Mouse (Mus musculus): ENCODE data around the gene Rapgefl1. TPM values are rescaled to one million over a fixed set of nuclear protein-coding genes. Genes with fewer than 3 reads are reported as not detected.
A peak's percentile ranks its signal among the peaks of the same experiment; 100 is the strongest.

Rapgefl1 gene
- total and polyA plus RNA-seq, 3 experiments, result 0.08 to 0.29 TPM; not detected in 1

DNA sequence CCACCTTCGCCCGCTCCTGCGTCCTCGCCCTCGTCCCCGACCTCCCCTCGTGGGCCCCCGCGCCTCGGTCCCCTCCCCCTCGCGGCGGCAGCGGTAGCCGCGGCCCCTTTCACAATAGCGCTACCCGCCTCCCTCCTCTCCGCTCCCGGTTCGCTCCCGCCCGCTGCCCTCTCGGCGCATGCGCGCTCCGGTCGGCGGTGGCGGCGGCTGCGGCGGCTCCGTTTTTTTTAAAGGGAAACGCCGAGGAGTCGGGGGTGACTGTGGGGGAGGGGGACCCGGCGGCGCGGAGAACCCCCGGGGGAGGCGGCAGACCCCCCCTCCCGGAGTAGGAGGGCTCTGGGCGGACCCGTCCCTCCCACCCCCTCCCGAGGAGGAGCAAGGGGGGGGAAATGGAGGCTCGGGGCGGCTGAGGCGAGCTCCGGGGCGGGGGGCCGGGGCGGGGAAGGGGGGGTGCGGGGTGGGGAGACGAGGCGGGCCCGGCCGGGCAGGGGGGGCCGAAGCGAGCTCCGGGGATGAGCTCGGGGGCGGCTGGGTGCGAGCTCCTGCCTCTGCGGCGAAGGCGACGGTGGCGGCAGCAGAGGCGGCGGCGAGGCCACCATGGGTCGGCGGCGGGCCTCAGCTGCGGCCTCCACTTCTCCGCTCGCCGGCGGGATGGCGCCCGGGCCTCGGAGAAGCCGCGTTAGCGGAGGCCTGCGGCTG, 41.4 kb upstream of the Rapgefl1 start, which contains the start of gene Msl1 (continued):
- TF ChIP-seq SIN3A (IDR thresholded peaks at IDR 0.05; ENCODE audit: low read length) (no peak), ELF1 (IDR thresholded peaks at IDR 0.05; ENCODE audit: low read depth, low read length) (peak; percentile 51), MYC (IDR thresholded peaks at IDR 0.05; ENCODE audit: low read depth, low read length) (no peak), UBTF (IDR thresholded peaks at IDR 0.05; ENCODE audit: low read depth, low read length) (peak; percentile 78), CTCF (conservative IDR thresholded peaks at IDR 0.05 in 1 of 2, IDR thresholded peaks at IDR 0.05 in 1 of 2; ENCODE audit: low read depth in 2 of 2, low read length in 2 of 2) (no peak; a peak in 1 of 4 replicates)

DNA sequence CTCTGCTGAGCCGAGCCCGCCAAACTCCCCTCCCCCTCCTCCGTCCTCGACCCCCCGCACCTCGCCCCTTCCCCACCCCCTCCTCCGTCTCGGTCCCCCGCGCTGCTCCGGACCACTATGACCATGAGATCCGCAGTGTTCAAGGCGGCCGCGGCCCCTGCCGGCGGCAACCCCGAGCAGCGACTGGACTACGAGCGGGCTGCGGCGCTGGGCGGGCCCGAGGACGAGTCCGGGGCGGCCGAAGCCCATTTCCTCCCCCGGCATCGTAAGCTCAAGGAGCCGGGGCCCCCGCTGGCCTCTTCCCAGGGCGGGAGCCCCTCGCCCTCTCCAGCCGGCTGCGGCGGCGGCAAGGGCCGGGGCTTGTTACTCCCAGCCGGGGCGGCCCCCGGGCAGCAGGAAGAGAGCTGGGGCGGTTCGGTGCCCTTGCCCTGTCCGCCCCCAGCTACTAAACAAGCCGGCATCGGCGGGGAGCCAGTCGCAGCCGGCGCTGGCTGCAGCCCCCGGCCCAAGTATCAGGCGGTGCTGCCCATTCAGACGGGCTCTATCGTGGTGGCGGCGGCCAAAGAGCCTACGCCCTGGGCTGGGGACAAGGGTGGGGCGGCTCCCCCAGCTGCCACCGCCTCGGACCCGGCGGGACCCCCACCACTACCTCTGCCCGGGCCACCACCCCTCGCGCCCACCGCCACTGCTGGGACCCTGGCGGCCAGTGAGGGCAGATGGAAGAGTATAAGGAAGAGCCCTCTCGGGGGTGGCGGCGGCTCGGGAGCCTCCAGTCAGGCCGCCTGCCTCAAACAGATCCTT, 40.7 kb upstream of the Rapgefl1 start:
- dilution Hi-C loops (cut with MboI; ENCODE audit: extremely low pct_ligation_motif_present, extremely low pct_unique_long_range_greater_than_20kb, low sequenced_read_pairs), result no loop called here
- no peak for DNase-seq (ENCODE audit: extremely low read depth)
- H3K9me3 ChIP-seq (replicated peaks; ENCODE audit: low read length), result no peaks in the 10 kb centered on the region

DNA sequence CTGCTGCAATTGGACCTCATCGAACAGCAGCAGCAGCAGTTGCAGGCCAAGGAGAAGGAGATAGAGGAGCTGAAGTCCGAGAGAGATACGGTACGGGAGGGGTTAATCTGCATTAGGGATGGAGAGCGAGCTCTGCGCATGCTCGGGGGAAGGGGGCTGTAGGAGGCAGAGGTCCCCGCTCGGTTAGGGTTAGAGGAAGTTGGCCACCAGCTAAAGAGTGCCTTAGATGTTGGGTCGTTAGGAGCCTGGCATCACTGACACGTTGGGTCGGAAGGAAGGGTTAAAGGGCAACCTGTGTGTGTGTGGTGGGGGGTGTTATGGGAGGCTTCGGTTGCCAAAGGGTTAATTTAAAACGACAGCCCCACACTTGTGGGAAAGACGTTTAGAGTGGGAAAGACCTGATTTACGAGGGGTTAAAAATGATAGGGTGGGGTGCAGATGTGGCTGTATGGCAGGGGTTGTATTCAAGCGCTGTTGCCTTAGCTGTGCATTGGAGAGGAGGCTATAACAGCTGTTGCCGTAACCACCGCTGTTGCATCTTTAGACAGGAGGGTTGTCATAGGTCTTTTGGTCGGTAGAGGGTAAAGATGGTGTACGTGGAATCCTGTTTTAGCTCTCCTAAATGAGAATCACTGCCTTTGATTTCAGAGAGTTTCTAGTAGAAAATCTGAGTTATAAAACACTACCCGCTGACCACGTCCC, 39.9 kb upstream of the Rapgefl1 start:
- no peaks in the 10 kb centered on the region for H3K27me3 ChIP-seq (replicated peaks)
- dilution Hi-C loops (cut with MboI; ENCODE audit: extremely low pct_ligation_motif_present, extremely low pct_unique_long_range_greater_than_20kb, low sequenced_read_pairs) (no loop called here), in situ Hi-C loops (cut with MboI; ENCODE audit: low pct_ligation_motif_present, low pct_unique_long_range_greater_than_20kb, low sequenced_read_pairs) (no loop called here)
- peak overlapping the region; percentile 79 for H3K4me2 ChIP-seq (ENCODE audit: insufficient read depth, low read depth, poor library complexity, severe bottlenecking)
- H3K4me1 ChIP-seq (ENCODE audit: control insufficient read depth in 1 of 2, insufficient read depth in 2 of 2), result peaks cover 6 to 44% of the 10 kb centered on the region in 2 experiments
- H3K4me3 ChIP-seq (replicated peaks in 1 of 3; ENCODE audit: low read depth in 2 of 3, low read length in 2 of 3, poor library complexity in 1 of 3), result peak overlapping the region; percentile 77 to 81 (median 79)
- DNase-seq (ENCODE audit: extremely low read depth), result peak; percentile 82
- H3K9me3 ChIP-seq (replicated peaks; ENCODE audit: low read length), result no peaks in the 10 kb centered on the region
- H3K9ac ChIP-seq (ENCODE audit: insufficient read depth, low read depth), result peak overlapping the region; percentile 100
- H3K79me2 ChIP-seq (replicated peaks; ENCODE audit: control insufficient read depth, extremely low read depth, insufficient read depth, poor library complexity, severe bottlenecking), result peaks cover 29% of the 10 kb centered on the region
- peaks cover 22 to 40% of the 10 kb centered on the region in 2 experiments for H3K36me3 ChIP-seq (replicated peaks in 1 of 2; ENCODE audit: control insufficient read depth in 1 of 2, insufficient read depth in 1 of 2, low read length in 1 of 2)
- H3K27ac ChIP-seq (ENCODE audit: insufficient read depth, low read depth), result peak overlapping the region; percentile 86
- peak; percentile 100 for TF ChIP-seq NRF1 (IDR thresholded peaks at IDR 0.05; ENCODE audit: low read depth, low read length)
- TF ChIP-seq TCF12 (IDR thresholded peaks at IDR 0.05; ENCODE audit: low read depth, low read length), result peak; percentile 69
- TF ChIP-seq USF1 (IDR thresholded peaks at IDR 0.05; ENCODE audit: low read depth, low read length), result no peak
- no peak for TF ChIP-seq PAX5 (IDR thresholded peaks at IDR 0.05; ENCODE audit: low read length)
- no peak for TF ChIP-seq CTCF (conservative IDR thresholded peaks at IDR 0.05 in 1 of 2, IDR thresholded peaks at IDR 0.05 in 1 of 2; ENCODE audit: low read depth in 2 of 2, low read length in 2 of 2)
- TF ChIP-seq RAD21 (IDR thresholded peaks at IDR 0.05; ENCODE audit: low read depth, low read length), result no peak
- TF ChIP-seq MAFK (IDR thresholded peaks at IDR 0.05; ENCODE audit: insufficient replicate concordance, low read length), result no peak
- TF ChIP-seq IRF4 (IDR thresholded peaks at IDR 0.05; ENCODE audit: low read depth, low read length), result peak; percentile 20; the same call in 1 of the 2 replicates
- TF ChIP-seq HCFC1 (IDR thresholded peaks at IDR 0.05; ENCODE audit: low read depth, low read length), result peak; percentile 48
- peak; percentile 5; the same call in 1 of the 2 replicates for TF ChIP-seq BHLHE40 (IDR thresholded peaks at IDR 0.05; ENCODE audit: low read depth, low read length)
- no peak for TF ChIP-seq EP300 (IDR thresholded peaks at IDR 0.05; ENCODE audit: low read length)
- TF ChIP-seq USF2 (conservative IDR thresholded peaks at IDR 0.05; ENCODE audit: low read depth, low read length), result no peak
- TF ChIP-seq POLR2AphosphoS2 (IDR thresholded peaks at IDR 0.05; ENCODE audit: low read depth, low read length), result peak; percentile 74
- no peak for TF ChIP-seq JUN (IDR thresholded peaks at IDR 0.05; ENCODE audit: insufficient read depth, low read depth, low read length)
- no peak for TF ChIP-seq JUND (conservative IDR thresholded peaks at IDR 0.05; ENCODE audit: low read depth, low read length)
- no peak; the same call in 1 of the 2 replicates for TF ChIP-seq MAZ (IDR thresholded peaks at IDR 0.05; ENCODE audit: low read depth, low read length)
- peak; percentile 30; the same call in 1 of the 2 replicates for TF ChIP-seq MYC (IDR thresholded peaks at IDR 0.05; ENCODE audit: low read depth, low read length)

More for the DNA sequence above, 40.7 kb upstream of the Rapgefl1 start:
- TF ChIP-seq NRF1 (IDR thresholded peaks at IDR 0.05; ENCODE audit: low read depth, low read length), result no peak
- peak; percentile 73 for TF ChIP-seq UBTF (IDR thresholded peaks at IDR 0.05; ENCODE audit: low read depth, low read length)
- TF ChIP-seq CTCF (conservative IDR thresholded peaks at IDR 0.05 in 1 of 2, IDR thresholded peaks at IDR 0.05 in 1 of 2; ENCODE audit: low read depth in 2 of 2, low read length in 2 of 2), result 0 out of 4 replicates have a peak, but pooled peaks of 1 of the 2 experiments have one; percentile 17
- no peak for TF ChIP-seq ZC3H11A (IDR thresholded peaks at IDR 0.05; ENCODE audit: low read depth, low read length)
- TF ChIP-seq RAD21 (IDR thresholded peaks at IDR 0.05; ENCODE audit: low read depth, low read length), result no peak
- TF ChIP-seq BHLHE40 (IDR thresholded peaks at IDR 0.05; ENCODE audit: low read depth, low read length), result 0 out of 2 replicates have a peak, but pooled peaks have one; percentile 6
- peak; percentile 16; the same call in 1 of the 2 replicates for TF ChIP-seq POLR2A (IDR thresholded peaks at IDR 0.05; ENCODE audit: low read depth, low read length)
- TF ChIP-seq TCF12 (IDR thresholded peaks at IDR 0.05; ENCODE audit: low read depth, low read length), result no peak
- TF ChIP-seq ZMIZ1 (IDR thresholded peaks at IDR 0.05; ENCODE audit: low read depth, low read length), result peak; percentile 89
- peak; percentile 94; the same call in 1 of the 2 replicates for TF ChIP-seq CHD1 (IDR thresholded peaks at IDR 0.05; ENCODE audit: low read depth, low read length)
- no peak for TF ChIP-seq ELF1 (IDR thresholded peaks at IDR 0.05; ENCODE audit: low read depth, low read length)
- TF ChIP-seq MXI1 (IDR thresholded peaks at IDR 0.05; ENCODE audit: low read depth, low read length), result no peak
- no peak for TF ChIP-seq TBP (conservative IDR thresholded peaks at IDR 0.05; ENCODE audit: low read depth, low read length)
- H3K4me3 ChIP-seq (replicated peaks in 1 of 3; ENCODE audit: low read depth in 2 of 3, low read length in 2 of 3, poor library complexity in 1 of 3), result peak overlapping the region; percentile 77 to 81 (median 79)
- peak overlapping the region; percentile 100 for H3K9ac ChIP-seq (ENCODE audit: insufficient read depth, low read depth)
- H3K27ac ChIP-seq (ENCODE audit: insufficient read depth, low read depth), result peak overlapping the region; percentile 86
- in situ Hi-C loops (cut with MboI; ENCODE audit: low pct_ligation_motif_present, low pct_unique_long_range_greater_than_20kb, low sequenced_read_pairs), result no loop called here
- H3K79me2 ChIP-seq (replicated peaks; ENCODE audit: control insufficient read depth, extremely low read depth, insufficient read depth, poor library complexity, severe bottlenecking), result peaks cover 29% of the 10 kb centered on the region
- H3K27me3 ChIP-seq (replicated peaks), result no peaks in the 10 kb centered on the region
- H3K4me1 ChIP-seq (ENCODE audit: control insufficient read depth in 1 of 2, insufficient read depth in 2 of 2), result peaks cover 6 to 50% of the 10 kb centered on the region in 2 experiments
- peak overlapping the region; percentile 79 for H3K4me2 ChIP-seq (ENCODE audit: insufficient read depth, low read depth, poor library complexity, severe bottlenecking)
- H3K36me3 ChIP-seq (replicated peaks in 1 of 2; ENCODE audit: control insufficient read depth in 1 of 2, insufficient read depth in 1 of 2, low read length in 1 of 2), result peaks cover 17 to 33% of the 10 kb centered on the region in 2 experiments
